Mouse (Mus musculus) spleen, postnatal 4 days (tissue): Measurements from ENCODE around the gene Vps37c.

ENCODE experiments used
- DNase-seq, 2 experiments: peaks; one replicate each; pipeline ENCODE4 v3.0.0; 2022; ENCODE audit warnings: low spot score in 2 of 2

The Vps37c gene

GRCm38 (mm10) chr19:10713551-10713950 lies 25.0 kb downstream of the Vps37c start:
- no peak for DNase-seq

GRCm38 (mm10) chr19:10714168-10714567 lies 25.6 kb downstream of the Vps37c start:
- DNase-seq, result no peak

- peak; percentile 58 to 87 for DNase-seq
These were observed 26.3 kb downstream of the Vps37c start for GRCm38 (mm10) chr19:10714682-10715475.

DNA sequence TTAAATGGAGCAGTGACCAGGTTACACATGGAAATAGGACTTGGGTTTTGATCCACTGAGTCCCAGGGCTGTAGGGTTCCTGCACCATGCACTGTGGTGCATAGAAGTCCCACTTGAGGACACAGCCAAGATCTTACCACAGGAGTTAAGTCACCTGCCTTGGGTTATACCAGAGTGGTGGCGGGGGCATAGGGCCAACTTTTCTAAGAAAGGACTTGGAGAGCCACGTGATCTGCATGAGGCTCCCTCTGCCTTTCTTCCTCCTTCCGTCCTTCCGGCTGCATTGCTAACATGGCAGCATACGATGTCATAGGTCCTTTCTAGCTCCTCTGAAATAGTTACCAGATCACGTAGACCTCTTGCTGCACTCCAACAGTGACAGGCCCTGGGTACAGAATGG lies 26.9 kb downstream of the Vps37c start:
- peak in 1 of 2 experiments; percentile 62 for DNase-seq

GRCm38 (mm10) chr19:10718251-10718775 lies 29.8 kb downstream of the Vps37c start:
- peak in 1 of 2 experiments; percentile 60 for DNase-seq

- DNase-seq, result peak in 1 of 2 experiments; percentile 55
These were observed 31.2 kb downstream of the Vps37c start for GRCm38 (mm10) chr19:10719751-10720150.

DNA sequence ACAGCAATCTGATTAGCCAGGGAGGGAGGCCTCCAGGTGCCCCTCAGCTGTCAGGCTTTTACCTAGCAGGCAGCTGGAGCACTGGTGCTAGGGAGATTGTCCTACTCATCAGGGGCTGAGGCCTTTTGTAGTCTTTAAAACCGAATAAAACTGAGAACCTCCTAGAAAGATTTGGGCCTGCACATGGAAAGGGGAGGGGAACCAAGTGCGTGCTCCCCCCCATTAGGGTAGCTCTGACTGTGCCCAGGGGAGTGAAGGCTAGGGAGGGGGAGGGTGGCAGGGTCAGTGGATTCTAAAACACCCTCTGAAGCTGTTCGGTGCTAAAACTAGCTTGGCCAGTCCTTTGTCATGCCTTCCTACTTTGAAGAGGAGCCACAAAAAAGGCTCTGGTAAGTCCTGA lies 32.0 kb downstream of the Vps37c start:
- no peak for DNase-seq

DNA sequence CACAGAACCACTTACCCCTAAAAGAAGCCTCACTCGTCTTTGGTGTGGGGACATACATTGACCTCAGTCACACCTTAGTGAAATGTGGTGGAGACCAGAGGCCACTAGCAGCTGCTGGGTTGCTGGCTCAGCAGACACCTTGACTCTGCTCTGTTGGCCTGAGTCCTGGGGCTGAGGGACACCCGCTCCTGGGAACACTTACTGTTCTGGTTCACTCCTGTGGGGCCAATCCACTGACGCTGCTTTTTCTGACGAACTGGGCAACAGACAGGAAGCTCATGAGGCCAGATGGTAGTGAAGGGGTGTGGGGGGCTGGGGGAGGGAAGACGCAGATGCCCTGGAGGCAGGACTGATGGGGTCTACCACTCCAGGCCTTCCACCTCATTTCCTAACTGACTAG lies 32.5 kb downstream of the Vps37c start:
- DNase-seq, result no peak

DNA sequence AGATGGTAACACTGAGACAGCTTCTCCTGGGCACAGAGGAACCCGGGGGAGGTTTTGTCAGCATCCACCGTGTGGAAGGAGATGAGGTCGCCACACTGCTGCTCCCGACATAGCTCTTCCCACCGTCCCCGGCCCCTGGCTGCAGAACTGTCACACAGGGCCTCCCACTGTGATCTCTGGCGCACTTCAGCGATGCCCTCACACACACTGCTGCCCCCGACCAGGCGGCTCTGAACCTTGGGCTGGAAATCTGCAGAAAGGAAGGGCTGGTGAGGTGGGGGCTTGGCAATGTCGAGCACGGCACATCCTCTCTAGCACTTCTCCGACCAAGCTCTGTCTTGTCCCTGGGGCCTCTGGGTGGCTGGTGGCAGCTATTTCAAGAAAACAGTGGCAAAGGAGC lies 34.5 kb downstream of the Vps37c start:
- no peak for DNase-seq

GRCm38 (mm10) chr19:10723649-10724048 lies 35.1 kb downstream of the Vps37c start:
- DNase-seq, result no peak

- DNase-seq, result peak in 1 of 2 experiments; percentile 58
These were observed 36.3 kb downstream of the Vps37c start for GRCm38 (mm10) chr19:10724629-10725363.

- no peak for DNase-seq
These were observed 41.4 kb downstream of the Vps37c start for GRCm38 (mm10) chr19:10729889-10730288.

GRCm38 (mm10) chr19:10730469-10730868 lies 41.9 kb downstream of the Vps37c start:
- DNase-seq, result no peak

- no peak for DNase-seq
These were observed 43.4 kb downstream of the Vps37c start for GRCm38 (mm10) chr19:10731975-10732374.

DNA sequence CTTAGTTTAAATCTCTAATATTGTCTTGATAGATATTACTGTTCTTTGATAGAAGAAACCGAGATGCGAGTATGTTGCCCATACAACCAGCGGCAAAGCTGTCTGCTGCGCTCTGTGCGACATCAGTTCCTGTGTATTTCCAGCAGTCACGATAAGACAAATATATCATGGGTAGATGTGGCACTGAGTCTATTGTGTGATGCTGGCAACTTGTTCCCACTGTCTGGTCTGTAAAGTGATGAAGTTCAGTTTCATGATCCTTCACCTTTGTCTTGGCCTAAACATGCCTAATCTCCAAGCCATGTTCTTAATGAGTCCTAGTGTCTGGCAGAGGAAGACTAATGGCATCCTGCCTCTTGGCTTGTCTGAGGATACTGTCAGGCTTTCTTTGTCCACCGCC lies 44.2 kb downstream of the Vps37c start:
- no peak for DNase-seq

DNA sequence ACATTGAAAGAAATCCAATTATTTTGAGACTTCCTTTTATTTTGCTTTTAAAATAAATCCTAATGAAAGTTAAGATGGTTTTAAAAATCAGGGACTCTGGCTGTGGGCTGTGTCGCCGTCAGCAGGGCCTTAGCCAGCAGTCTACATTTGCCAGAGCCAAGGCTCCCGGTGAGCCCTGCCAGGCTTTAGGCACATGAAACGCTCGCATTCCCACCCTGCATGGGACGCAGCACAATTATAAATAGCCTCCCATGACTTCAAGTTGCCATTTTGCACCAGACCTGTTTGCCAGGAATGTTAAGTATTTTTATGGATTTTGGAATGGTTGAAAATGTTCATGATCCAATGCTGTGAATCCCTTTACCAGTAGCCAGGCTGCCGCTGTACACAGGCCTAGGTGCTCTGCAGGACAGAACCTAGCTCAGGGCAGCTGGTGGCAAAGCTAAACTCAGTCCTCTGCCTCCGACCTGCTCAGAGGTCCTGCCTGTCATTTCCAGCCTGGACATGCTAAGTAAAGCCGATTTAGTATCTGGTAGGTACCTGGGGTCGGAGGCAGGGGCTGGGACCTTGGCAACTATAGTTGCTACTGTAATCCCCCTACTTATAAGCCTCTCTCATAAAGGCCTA lies 45.1 kb downstream of the Vps37c start:
- no peak for DNase-seq

DNA sequence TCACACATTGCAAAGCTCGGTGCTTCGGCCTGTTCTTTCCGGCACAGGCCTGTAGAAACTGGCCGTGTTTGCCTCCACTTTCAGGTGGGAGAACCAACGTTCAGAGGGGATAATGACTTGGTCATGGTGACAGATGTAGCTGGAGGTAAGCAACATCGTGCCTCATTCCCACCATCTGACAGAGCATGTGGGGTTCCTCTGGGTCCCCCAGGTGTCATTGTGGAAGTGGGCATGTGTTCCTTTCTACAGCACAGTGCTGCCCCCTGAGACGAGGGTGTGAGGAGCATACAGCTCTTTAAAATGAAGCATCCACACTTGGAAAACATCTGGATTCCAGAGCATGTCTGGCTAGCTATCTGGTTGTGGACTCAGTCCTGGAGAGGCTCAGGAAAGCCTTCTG lies 46.0 kb downstream of the Vps37c start:
- no peak for DNase-seq

DNA sequence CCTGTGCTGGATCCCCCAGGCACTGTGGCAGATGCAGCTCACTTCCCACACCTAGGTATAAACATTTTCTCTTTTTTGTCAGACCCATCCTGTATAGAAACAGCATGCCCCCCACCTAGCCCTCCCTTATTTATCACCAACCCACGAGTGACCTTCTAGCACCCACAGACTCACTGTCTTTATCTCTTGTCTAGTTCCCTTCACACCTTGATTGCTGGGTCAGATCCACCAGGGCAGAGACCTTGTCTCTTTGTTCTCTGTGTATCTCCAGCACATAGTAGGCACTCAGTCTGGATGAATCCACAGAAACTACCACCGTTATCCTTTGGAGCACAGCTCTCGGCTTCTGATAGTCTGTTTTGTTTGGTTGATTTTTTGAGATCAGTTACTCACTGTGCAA lies 46.5 kb downstream of the Vps37c start:
- DNase-seq, result no peak

DNA sequence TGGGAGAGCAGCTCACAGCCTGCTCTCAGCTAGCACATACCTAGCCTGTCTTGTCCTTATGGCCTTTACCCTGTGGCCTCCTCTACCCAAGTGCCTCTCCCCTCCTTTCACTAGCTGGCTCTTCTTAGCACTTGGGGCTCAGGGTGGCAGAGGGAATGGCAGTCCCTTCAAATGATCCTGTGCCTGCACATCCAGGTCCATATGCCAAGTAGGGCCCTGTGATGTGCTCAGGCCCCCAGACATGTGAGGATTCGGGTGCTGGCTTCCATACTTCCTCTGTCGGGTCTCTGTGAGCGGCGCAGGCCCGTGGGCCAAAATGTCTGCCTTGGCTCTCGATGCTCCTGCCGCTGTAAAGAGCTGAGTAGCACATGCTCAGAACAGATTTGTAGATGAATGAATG lies 47.3 kb downstream of the Vps37c start:
- DNase-seq, result no peak

- DNase-seq, result no peak
These were observed 49.5 kb downstream of the Vps37c start for GRCm38 (mm10) chr19:10738038-10738437.

- DNase-seq, result peak; percentile 58 to 73
These were observed 50.3 kb downstream of the Vps37c start, which contains the start of gene Cd5 for GRCm38 (mm10) chr19:10738811-10739210. Gene Cd5 (minus strand): TSS chr19:10739002.

GRCm38 (mm10) chr19:10739916-10740315 lies 51.4 kb downstream of the Vps37c start:
- no peak for DNase-seq
